In genomic region chr4:49285340-49286196, GRCm38 (mm10) we compare ENCODE assay signal across 10 mouse cellular contexts.
DNase-seq lines count a peak whose midpoint lies in the region; ATAC-seq and TF ChIP-seq lines count a peak whose summit lies in the region.
"Had no signal": no experiment of that assay in that cellular context is flagged by ENCODE, and none has a peak within 500 bp of the region (broad histone marks: within the 10 kb centered on the region; RNA-seq: fewer than 3 reads in every experiment).

No protein-coding gene starts in this region.

- ATAC-seq in limb, embryonic 11.5 days (ENCODE audit: insufficient number of reproducible peaks, low FRiP score, low TSS enrichment, low read depth), result no peak
- 0 out of 2 replicates have a peak, but pooled peaks have one; percentile 31 for ATAC-seq in forebrain, embryonic 16.5 days
- ATAC-seq in midbrain, embryonic 16.5 days, result peak; percentile 71

- H3K36me3 ChIP-seq in limb, embryonic 11.5 days (ENCODE audit: control insufficient read depth, insufficient read depth, low read length), result no peaks in the 10 kb centered on the region
- H3K36me3 ChIP-seq in limb, embryonic 10.5 days, result no peaks in the 10 kb centered on the region
- no peaks in the 10 kb centered on the region for H3K36me3 ChIP-seq in forebrain, embryonic 16.5 days (ENCODE audit: control insufficient read depth, insufficient read depth)
- H3K36me3 ChIP-seq in midbrain, embryonic 16.5 days (ENCODE audit: control insufficient read depth, insufficient read depth, low read length), result no peaks in the 10 kb centered on the region
- no peaks in the 10 kb centered on the region for H3K36me3 ChIP-seq in heart, embryonic 10.5 days

- intact Hi-C loops in gastrocnemius, adult 2 months (cut with DNase I), result no loop called here

- no peak overlapping the region for H3K27ac ChIP-seq in limb, embryonic 11.5 days (replicated peaks; ENCODE audit: low read depth, low read length)
- no peak overlapping the region for H3K27ac ChIP-seq in limb, embryonic 10.5 days
- no peak overlapping the region for H3K27ac ChIP-seq in forebrain, embryonic 16.5 days (ENCODE audit: low read length)
- H3K27ac ChIP-seq in midbrain, embryonic 16.5 days (ENCODE audit: low read length), result peak overlapping the region; percentile 73
- H3K27ac ChIP-seq in gastrocnemius, adult 2 months, result no peak overlapping the region
- H3K27ac ChIP-seq in heart, embryonic 10.5 days, result no peak overlapping the region

- TF ChIP-seq CTCF in gastrocnemius, adult 2 months (IDR thresholded peaks at IDR 0.05), result no peak

- H3K4me2 ChIP-seq in limb, embryonic 11.5 days (ENCODE audit: low read depth, severe bottlenecking), result no peak overlapping the region
- no peak overlapping the region for H3K4me2 ChIP-seq in forebrain, embryonic 16.5 days (ENCODE audit: low read length)
- peak overlapping the region; percentile 21; the same call in 1 of the 2 replicates for H3K4me2 ChIP-seq in midbrain, embryonic 16.5 days (ENCODE audit: low read length)

- DNase-seq in cerebellum, postnatal 10 days, result peak; percentile 26 to 28
- no peak for DNase-seq in cerebellum, adult 11 months
- peak; percentile 21 for DNase-seq in limb, embryonic 11.5 days (ENCODE audit: low spot score)
- no peak for DNase-seq in limb, embryonic 10.5 days (ENCODE audit: low spot score)
- DNase-seq in gastrocnemius, adult 2 months, result no peak
- DNase-seq in heart, embryonic 10.5 days (ENCODE audit: low spot score), result no peak
- DNase-seq: cerebellum, adult 11-12 months; right cerebral cortex, postnatal 14 days had no signal

- no peak overlapping the region for H3K4me3 ChIP-seq in limb, embryonic 11.5 days (ENCODE audit: low read depth, low read length)
- H3K4me3 ChIP-seq in limb, embryonic 10.5 days, result no peak overlapping the region
- H3K4me3 ChIP-seq in forebrain, embryonic 16.5 days (replicated peaks; ENCODE audit: low read length), result no peak overlapping the region
- no peak overlapping the region for H3K4me3 ChIP-seq in midbrain, embryonic 16.5 days (ENCODE audit: low read depth, low read length)
- no peak overlapping the region for H3K4me3 ChIP-seq in gastrocnemius, adult 2 months
- H3K4me3 ChIP-seq in heart, embryonic 10.5 days, result no peak overlapping the region

- WGBS in limb, embryonic 11.5 days, result 70% methylated on average over 15 of the region's 15 CpGs
- 81% methylated on average over 15 of the region's 15 CpGs for WGBS in limb, embryonic 10.5 days
- WGBS in forebrain, embryonic 16.5 days, result 62% methylated on average over 15 of the region's 15 CpGs
- WGBS in midbrain, embryonic 16.5 days, result 50% methylated on average over 15 of the region's 15 CpGs
- 81% methylated on average over 15 of the region's 15 CpGs for WGBS in heart, embryonic 10.5 days

- no peak overlapping the region for H3K9ac ChIP-seq in limb, embryonic 11.5 days (ENCODE audit: low read length)
- no peak overlapping the region for H3K9ac ChIP-seq in forebrain, embryonic 16.5 days (replicated peaks; ENCODE audit: low read depth, low read length)
- H3K9ac ChIP-seq in midbrain, embryonic 16.5 days (ENCODE audit: low read depth, low read length), result 0 out of 2 replicates have a peak overlapping the region, but pooled peaks have one; percentile 30

- no peaks in the 10 kb centered on the region for H3K4me1 ChIP-seq in limb, embryonic 11.5 days (ENCODE audit: control insufficient read depth, insufficient read depth, low read length)
- H3K4me1 ChIP-seq in limb, embryonic 10.5 days, result peaks cover 7% of the 10 kb centered on the region; the same call in 1 of the 2 replicates
- no peaks in the 10 kb centered on the region for H3K4me1 ChIP-seq in forebrain, embryonic 16.5 days (replicated peaks; ENCODE audit: control insufficient read depth, insufficient read depth, low read length)
- peaks cover 11% of the 10 kb centered on the region for H3K4me1 ChIP-seq in midbrain, embryonic 16.5 days (ENCODE audit: control insufficient read depth, insufficient read depth, low read length)
- H3K4me1 ChIP-seq in heart, embryonic 10.5 days, result 0 out of 2 replicates have a peak, but pooled peaks cover 4% of the 10 kb centered on the region

- H3K9me3 ChIP-seq in limb, embryonic 11.5 days (ENCODE audit: control insufficient read depth, low read length), result no peaks in the 10 kb centered on the region
- H3K9me3 ChIP-seq in limb, embryonic 10.5 days (replicated peaks), result no peaks in the 10 kb centered on the region
- no peaks in the 10 kb centered on the region for H3K9me3 ChIP-seq in forebrain, embryonic 16.5 days (ENCODE audit: control insufficient read depth, low read length)
- no peaks in the 10 kb centered on the region; the same call in 1 of the 2 replicates for H3K9me3 ChIP-seq in midbrain, embryonic 16.5 days (replicated peaks; ENCODE audit: control insufficient read depth, low read length, poor library complexity, severe bottlenecking)
- H3K9me3 ChIP-seq in heart, embryonic 10.5 days, result no peaks in the 10 kb centered on the region

- no peaks in the 10 kb centered on the region for H3K27me3 ChIP-seq in limb, embryonic 11.5 days (ENCODE audit: control insufficient read depth, insufficient read depth, low read length)
- H3K27me3 ChIP-seq in limb, embryonic 10.5 days (ENCODE audit: low read depth, poor library complexity, severe bottlenecking), result no peaks in the 10 kb centered on the region
- no peaks in the 10 kb centered on the region for H3K27me3 ChIP-seq in forebrain, embryonic 16.5 days (replicated peaks; ENCODE audit: control insufficient read depth, insufficient read depth, low read length)
- H3K27me3 ChIP-seq in midbrain, embryonic 16.5 days (ENCODE audit: control insufficient read depth, insufficient read depth, low read depth, low read length), result no peaks in the 10 kb centered on the region
- H3K27me3 ChIP-seq in heart, embryonic 10.5 days (ENCODE audit: insufficient read depth, poor library complexity, severe bottlenecking), result no peaks in the 10 kb centered on the region

Comparison
In these comparisons a context has a peak if more than half of its experiments do, and no peak if none do; other contexts are left out.
1. DNase-seq: peak in cerebellum, postnatal 10 days (2 of 2) and limb, embryonic 11.5 days (single experiment); none in cerebellum, adult 11 months (single experiment), limb, embryonic 10.5 days (single experiment), gastrocnemius, adult 2 months (single experiment) and heart, embryonic 10.5 days (single experiment).